Mouse (Mus musculus) midbrain, postnatal 0 days (tissue): ENCODE data around the gene Bpifb6. TPM values are rescaled to one million over a fixed set of nuclear protein-coding genes. Genes with fewer than 3 reads are reported as not detected.

ENCODE experiments used
- ATAC-seq: fragments of 200-750 bp; cut with Nextera tagmentation; 2 replicates; pipeline ENCODE4 v1.8.0; 2017; ENCODE audit warnings: moderate number of reproducible peaks, mild to moderate bottlenecking, moderate TSS enrichment, moderate library complexity; ENCODE audit not compliant: low FRiP score
- DNase-seq: peaks from one replicate; pipeline ENCODE4 v3.0.0-alpha.2; 2015; ENCODE audit warnings: low spot score
- H3K27ac ChIP-seq: fragments of 300-500 bp; sonication (generic); 2 replicates; pipeline ENCODE4 v1.5.1; 2014; ENCODE audit warnings: low read depth, mild to moderate bottlenecking, low read length, mixed read lengths
- H3K27me3 ChIP-seq: fragments of 300-500 bp; sonication (generic); 2 replicates; pipeline ENCODE4 v1.6.1; 2014; ENCODE audit warnings: low read length, control low read depth, mixed read lengths; ENCODE audit not compliant: insufficient read depth
- H3K36me3 ChIP-seq: fragments of 300-500 bp; sonication (generic); 2 replicates; pipeline ENCODE4 v1.6.1; 2014; ENCODE audit warnings: low read length, control low read depth, mixed read lengths; ENCODE audit not compliant: insufficient read depth
- H3K4me1 ChIP-seq: fragments of 300-500 bp; sonication (generic); 2 replicates; pipeline ENCODE4 v1.6.1; 2014; ENCODE audit warnings: mild to moderate bottlenecking, control low read depth, antibody characterized with exemption, low read length, mixed read lengths; ENCODE audit not compliant: insufficient read depth
- H3K4me2 ChIP-seq: fragments of 300-500 bp; sonication (generic); 2 replicates; pipeline ENCODE4 v1.6.1; 2014; ENCODE audit warnings: low read depth, mild to moderate bottlenecking, low read length, mixed read lengths; ENCODE audit not compliant: poor library complexity, severe bottlenecking
- H3K4me3 ChIP-seq: fragments of 300-500 bp; sonication (generic); 2 replicates; pipeline ENCODE4 v1.5.1; 2014; ENCODE audit warnings: low read depth, mild to moderate bottlenecking, low read length, moderate library complexity
- H3K9ac ChIP-seq: fragments of 300-500 bp; sonication (generic); replicated peaks from 2 replicates; pipeline ENCODE4 v1.6.1; 2014; ENCODE audit warnings: mild to moderate bottlenecking, low read length, moderate library complexity, mixed read lengths; ENCODE audit not compliant: poor library complexity, severe bottlenecking
- H3K9me3 ChIP-seq: fragments of 300-500 bp; sonication (generic); 2 replicates; pipeline ENCODE4 v1.6.1; 2016; ENCODE audit warnings: low read length, control low read depth
- CTCF ChIP-seq: IDR thresholded peaks from 2 replicates; pipeline ENCODE4 v1.5.1; 2016; ENCODE audit warnings: antibody characterized with exemption, mild to moderate bottlenecking
- WGBS: fragments of 180-500 bp; shearing (Covaris S2); extraction: QIAGEN DNeasy Blood & Tissue Kit; methylation state at CpG from one replicate; pipeline ENCODE4 v1.1.7; 2014; 5-methylcytosine and 5-hydroxymethylcytosine counted together
- polyA plus RNA-seq: library from polyadenylated mRNA; unstranded; fragments of >200 nt; fragmentation: Nextera tagmentation; extraction: Ambion mirVana; gene quantifications from 2 replicates; pipeline ENCODE4 v1.2.1, GENCODE M21; 2015
- total RNA-seq: library from RNA; depleted of rRNA; stranded (reverse); fragments of >200 nt; gene quantifications from 2 replicates; pipeline ENCODE4 v1.2.3, GENCODE M21; 2014

Bpifb6 gene
- total and polyA plus RNA-seq, 2 experiments from 2014 or later: 0.38 TPM; not detected in 1

GRCm38 (mm10) chr2:153914151-153914550 lies 14.0 kb downstream of the Bpifb6 start:
- Histone ChIP-seq H3K4me1 (no peaks in the 10 kb centered on the region), H3K4me3 (no peak overlapping the region), H3K36me3 (no peaks in the 10 kb centered on the region), H3K9ac (no peak overlapping the region), H3K4me2 (no peak overlapping the region), H3K9me3 (no peaks in the 10 kb centered on the region), H3K27ac (no peak overlapping the region), H3K27me3 (no peaks in the 10 kb centered on the region)
- ATAC-seq: no peak
- 36% methylated on average over 5 of the region's 5 CpGs for WGBS
- DNase-seq: no peak
- TF ChIP-seq CTCF: no peak

- 59% methylated on average over 8 of the region's 8 CpGs for WGBS
- ATAC-seq: no peak
- H3K4me3 ChIP-seq: no peak within 1 kb of the TSS
- H3K27ac ChIP-seq: no peak within 1 kb of the TSS
- H3K36me3 ChIP-seq: no peaks in the 10 kb centered on the region
- H3K27me3 ChIP-seq: no peaks in the 10 kb centered on the region
- no peaks in the 10 kb centered on the region for H3K9me3 ChIP-seq
- H3K4me1 ChIP-seq: no peaks in the 10 kb centered on the region
- no peak for DNase-seq
- H3K9ac ChIP-seq: no peak within 1 kb of the TSS
- no peak for TF ChIP-seq CTCF
- no peak within 1 kb of the TSS for H3K4me2 ChIP-seq
Measured at GRCm38 (mm10) chr2:153917930-153918329, 17.7 kb downstream of the Bpifb6 start, which contains the start of gene Bpifb3. TSS of gene Bpifb3 (plus strand) at chr2:153918230.

GRCm38 (mm10) chr2:153921246-153921645 lies 21.1 kb downstream of the Bpifb6 start:
- 83% methylated on average over 6 of the region's 6 CpGs for whole genome bisulfite sequencing
- no peak overlapping the region for H3K4me2 ChIP-seq
- H3K9me3 ChIP-seq: no peaks in the 10 kb centered on the region
- no peak for DNase-seq
- H3K36me3 ChIP-seq: no peaks in the 10 kb centered on the region
- H3K9ac ChIP-seq: no peak overlapping the region
- no peak overlapping the region for H3K27ac ChIP-seq
- no peak for ATAC-seq
- no peak for TF ChIP-seq CTCF
- no peaks in the 10 kb centered on the region for H3K27me3 ChIP-seq
- H3K4me1 ChIP-seq: no peaks in the 10 kb centered on the region
- H3K4me3 ChIP-seq: no peak overlapping the region

GRCm38 (mm10) chr2:153929871-153930413 lies 29.8 kb downstream of the Bpifb6 start:
- WGBS: 40% methylated on average over 3 of the region's 3 CpGs
- Histone ChIP-seq H3K9me3 (no peaks in the 10 kb centered on the region), H3K27me3 (no peaks in the 10 kb centered on the region), H3K4me1 (peaks cover 5% of the 10 kb centered on the region), H3K4me3 (no peak overlapping the region), H3K4me2 (no peak overlapping the region), H3K27ac (no peak overlapping the region), H3K9ac (no peak overlapping the region), H3K36me3 (no peaks in the 10 kb centered on the region)
- ATAC-seq (no peak), DNase-seq (peak; percentile 27)
- TF ChIP-seq CTCF: peak; percentile 86

- no peak for ATAC-seq
- Histone ChIP-seq H3K9me3 (no peaks in the 10 kb centered on the region), H3K27ac (0 out of 2 replicates have a peak overlapping the region, but pooled peaks have one; percentile 18), H3K4me3 (no peak overlapping the region), H3K4me2 (no peak overlapping the region), H3K27me3 (no peaks in the 10 kb centered on the region), H3K9ac (no peak overlapping the region), H3K36me3 (no peaks in the 10 kb centered on the region), H3K4me1 (peaks cover 5% of the 10 kb centered on the region)
- 46% methylated on average over 6 of the region's 6 CpGs for WGBS
- TF ChIP-seq CTCF: no peak
- DNase-seq: peak; percentile 51
Measured at GRCm38 (mm10) chr2:153931125-153931524, 30.9 kb downstream of the Bpifb6 start.

GRCm38 (mm10) chr2:153933311-153933710 lies 33.1 kb downstream of the Bpifb6 start:
- H3K4me1 ChIP-seq: peaks cover 5% of the 10 kb centered on the region
- no peaks in the 10 kb centered on the region for H3K27me3 ChIP-seq
- H3K4me3 ChIP-seq: no peak overlapping the region
- no peak overlapping the region for H3K27ac ChIP-seq
- WGBS: 54% methylated on average over 6 of the region's 6 CpGs
- H3K36me3 ChIP-seq: no peaks in the 10 kb centered on the region
- H3K4me2 ChIP-seq: no peak overlapping the region
- H3K9ac ChIP-seq: no peak overlapping the region
- no peaks in the 10 kb centered on the region for H3K9me3 ChIP-seq
- no peak for ATAC-seq
- peak; percentile 50 for DNase-seq
- TF ChIP-seq CTCF: no peak
